Mouse (Mus musculus): Measurements from ENCODE around the gene Entr1.

GRCm38 (mm10) chr2:26410091-26410490, 21.0 kb upstream of the Entr1 start:
- TF ChIP-seq CHD2 (IDR thresholded peaks at IDR 0.05; ENCODE audit: low read depth, low read length) (no peak), ZNF384 (IDR thresholded peaks at IDR 0.05; ENCODE audit: low read depth, low read length) (no peak)

Data from ES-E14 (cell line).